Mouse (Mus musculus) brain, embryonic 14.5 days (tissue): Measurements from ENCODE around the gene Syne3. TPM values are rescaled to one million over a fixed set of nuclear protein-coding genes. Genes with fewer than 3 reads are reported as not detected.
A peak's percentile ranks its signal among the peaks of the same experiment; 100 is the strongest.

Source experiments
- DNase-seq: peaks from one replicate; pipeline ENCODE4 v3.0.0-alpha.2; 2011; ENCODE audit warnings: low read depth
- CTCF ChIP-seq: fragments of 200-500 bp; IDR thresholded peaks from 2 replicates; pipeline ENCODE4 v1.5.1; 2012; ENCODE audit warnings: inconsistent platforms, mild to moderate bottlenecking, moderate library complexity, borderline replicate concordance; ENCODE audit not compliant: insufficient read depth, insufficient read length; ENCODE audit errors: extremely low read depth
- POLR2A ChIP-seq: fragments of 200-500 bp; IDR thresholded peaks from 2 replicates; pipeline ENCODE4 v1.6.1; 2012; ENCODE audit warnings: mild to moderate bottlenecking, inconsistent platforms, borderline replicate concordance; ENCODE audit not compliant: poor library complexity, insufficient read depth, insufficient read length, severe bottlenecking; ENCODE audit errors: extremely low read depth
- polyA plus RNA-seq: library from polyadenylated mRNA; depleted of rRNA; stranded (reverse); fragments of >200 nt; gene quantifications from 2 replicates; pipeline ENCODE4 v1.2.3, GENCODE M21; 2012

The Syne3 gene
- polyA plus RNA-seq, 1 experiment = 0.44 TPM

DNA sequence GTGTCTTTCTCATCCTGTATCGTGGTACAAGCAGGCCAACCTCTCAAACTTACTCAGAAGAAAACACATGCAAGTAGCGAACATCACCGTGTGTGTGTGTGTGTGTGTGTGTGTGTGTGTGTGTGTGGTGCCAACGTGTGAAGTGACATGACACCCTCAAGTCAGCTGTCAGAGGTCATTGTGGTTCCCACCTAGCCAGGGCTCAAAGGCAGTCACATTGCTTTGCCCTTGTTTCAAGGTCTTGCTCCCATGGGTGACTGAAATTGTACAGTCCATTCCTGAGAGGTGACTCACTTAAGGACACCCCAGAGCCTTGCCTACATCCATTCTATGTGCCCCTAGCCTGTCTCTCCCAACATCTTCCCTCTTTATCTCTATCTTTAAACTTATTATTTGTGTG, 40.0 kb downstream of the Syne3 start:
- TF ChIP-seq CTCF = no peak
- TF ChIP-seq POLR2A = no peak
- no peak for DNase-seq

DNA sequence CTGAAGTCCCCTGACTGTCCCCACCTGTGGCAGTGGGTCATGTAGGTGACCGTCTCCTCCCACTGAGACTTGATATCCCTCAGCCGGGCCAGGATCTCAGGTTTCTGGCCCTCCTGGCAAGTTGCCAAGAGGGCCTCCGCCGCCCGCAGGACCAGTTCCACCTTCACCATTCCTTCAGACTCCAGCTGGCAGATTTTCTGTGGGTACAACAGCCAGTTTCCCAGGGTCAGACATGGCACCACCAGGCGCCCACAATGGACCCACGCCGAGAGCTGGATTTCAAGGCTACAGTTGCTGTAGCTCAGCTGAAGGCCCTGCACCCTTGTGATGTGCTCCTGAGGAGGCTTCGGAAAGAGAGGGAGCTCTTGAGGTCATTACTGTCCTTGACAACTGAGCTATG, 40.4 kb downstream of the Syne3 start:
- no peak for TF ChIP-seq CTCF
- TF ChIP-seq POLR2A = no peak
- DNase-seq = no peak

- TF ChIP-seq POLR2A (no peak), CTCF (no peak)
- DNase-seq = peak; percentile 97
Measured at GRCm38 (mm10) chr12:104964953-104965911, 44.4 kb downstream of the Syne3 start.

GRCm38 (mm10) chr12:104960421-104960820, 49.2 kb downstream of the Syne3 start:
- no peak for TF ChIP-seq POLR2A
- no peak for TF ChIP-seq CTCF

DNA sequence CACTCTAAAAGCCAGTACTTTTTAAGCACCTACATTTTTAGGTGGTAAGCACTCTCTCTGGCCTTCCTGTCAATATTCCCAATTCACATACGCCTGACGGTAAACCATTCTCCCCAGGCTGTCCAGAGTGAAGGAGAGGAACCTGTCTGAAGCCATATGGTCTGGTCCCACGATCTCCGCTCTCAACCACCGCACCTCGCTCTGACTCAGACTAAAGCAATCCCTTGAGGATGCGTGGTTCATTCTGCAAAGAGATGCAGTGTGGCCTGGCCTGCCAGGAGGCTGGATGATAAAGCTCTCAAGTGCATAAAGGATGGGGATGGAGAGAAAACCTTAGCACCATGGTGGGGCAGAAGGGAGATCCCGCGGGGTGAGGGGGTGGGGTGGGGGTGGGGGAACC, 49.6 kb downstream of the Syne3 start:
- TF ChIP-seq POLR2A = no peak
- TF ChIP-seq CTCF = no peak
- DNase-seq = no peak

More at GRCm38 (mm10) chr12:104960421-104960820, 49.2 kb downstream of the Syne3 start:
- no peak for DNase-seq

- DNase-seq = no peak
- TF ChIP-seq CTCF (no peak), POLR2A (no peak)
Measured at GRCm38 (mm10) chr12:104958263-104958662, 51.3 kb downstream of the Syne3 start.

DNA sequence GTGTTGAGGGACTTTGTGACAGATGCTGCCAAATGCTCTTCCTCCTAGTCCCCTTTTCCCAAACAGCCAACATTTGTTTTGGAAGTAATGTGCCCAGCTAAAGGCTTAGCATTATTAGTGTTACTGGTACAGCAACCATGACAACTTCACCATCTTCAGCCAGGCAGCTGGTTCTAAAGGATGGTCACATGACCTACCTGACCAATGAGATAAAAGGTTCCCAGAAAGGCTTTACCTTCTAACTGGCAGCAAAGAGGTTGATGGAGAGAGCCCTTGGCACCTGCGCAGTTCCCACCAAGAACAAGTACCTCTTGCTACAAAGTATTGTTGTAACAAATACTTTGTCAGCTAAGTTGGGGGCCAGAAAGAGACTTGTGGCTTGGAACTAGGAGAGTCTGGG, 52.4 kb downstream of the Syne3 start:
- TF ChIP-seq POLR2A (no peak), CTCF (no peak)
- DNase-seq = no peak

DNA sequence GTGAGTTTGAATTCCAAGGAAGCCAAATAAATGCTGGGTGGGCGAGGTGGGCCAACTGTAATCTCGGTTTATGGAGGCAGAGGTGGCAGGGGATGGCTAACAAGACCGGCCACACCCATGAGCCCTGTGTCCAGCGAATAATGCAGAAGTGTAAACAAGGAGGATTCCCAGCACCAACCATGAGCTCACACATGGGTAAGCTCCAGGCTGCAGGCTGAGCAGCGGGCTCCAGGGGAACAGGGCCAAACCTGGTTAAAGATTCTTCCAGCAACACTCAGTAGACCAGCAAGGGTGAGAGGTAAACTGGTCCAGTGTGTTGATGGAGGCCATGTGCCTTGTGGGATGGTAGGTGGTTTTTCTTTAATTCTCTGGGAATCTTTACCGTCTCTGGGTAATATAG, 53.2 kb downstream of the Syne3 start:
- TF ChIP-seq CTCF (no peak), POLR2A (no peak)

DNA sequence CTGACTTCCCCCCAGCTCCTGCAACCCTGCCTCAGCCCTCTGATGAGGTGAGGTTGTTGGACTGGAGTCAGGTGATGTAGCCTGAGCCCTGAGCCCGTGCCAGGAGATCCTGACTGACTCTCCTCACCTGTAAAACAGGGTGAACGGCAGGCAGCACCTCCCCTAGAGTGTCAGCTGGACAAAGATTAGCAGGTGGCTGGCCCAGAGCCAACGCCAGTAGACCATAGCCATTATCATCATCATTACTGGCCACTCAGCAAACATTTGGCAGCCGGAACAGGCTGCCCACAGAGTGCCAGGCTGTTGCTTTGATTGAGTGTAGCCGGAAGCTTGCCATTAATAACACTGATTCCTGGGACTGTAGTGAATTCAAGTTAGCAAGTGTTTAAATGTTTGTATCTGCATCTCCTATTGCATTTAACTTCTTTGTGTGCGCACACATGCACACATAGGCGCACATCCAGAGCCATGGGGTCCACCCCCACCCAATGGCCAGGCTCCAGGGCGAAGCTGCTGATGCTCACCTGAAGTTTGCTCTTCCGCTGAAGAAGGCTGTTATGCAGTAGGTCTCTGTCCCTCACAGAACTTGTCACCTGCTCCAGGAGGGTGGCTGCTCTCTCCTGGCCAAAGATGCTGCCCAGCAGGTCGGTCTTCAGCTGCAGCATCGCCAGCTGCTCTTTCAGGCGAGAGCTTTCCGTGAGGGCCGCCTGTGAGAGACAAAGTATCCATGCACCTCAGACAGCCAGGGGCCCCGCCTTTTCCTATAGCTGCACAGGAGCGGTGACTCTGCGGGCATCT, 54.4 kb downstream of the Syne3 start:
- TF ChIP-seq POLR2A = no peak
- TF ChIP-seq CTCF = no peak
- peak; percentile 67 for DNase-seq

More for the DNA sequence above, 53.2 kb downstream of the Syne3 start:
- DNase-seq = no peak

- DNase-seq = peak; percentile 58
- TF ChIP-seq CTCF (peak; percentile 69), POLR2A (no peak)
Measured at GRCm38 (mm10) chr12:104953941-104954340, 55.7 kb downstream of the Syne3 start.

DNA sequence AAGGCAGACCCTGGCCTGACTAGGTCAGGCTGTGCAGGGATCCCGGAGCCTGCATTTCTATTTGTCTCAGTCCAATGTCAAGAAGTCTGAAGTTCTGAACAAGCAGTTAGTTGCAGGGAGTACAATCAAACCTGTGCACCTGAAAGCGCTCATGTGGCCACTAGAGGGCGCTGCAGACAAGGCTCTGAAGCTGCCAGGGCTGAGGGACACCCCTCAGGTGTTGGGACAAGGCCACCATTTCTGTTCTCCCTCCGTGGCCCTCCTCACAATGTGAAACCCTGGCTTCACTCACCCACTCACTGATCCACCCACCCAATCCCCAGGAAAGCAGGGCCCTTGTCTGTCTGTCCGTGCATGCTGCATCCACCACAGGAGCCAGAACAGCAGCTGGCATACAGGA, 57.2 kb downstream of the Syne3 start:
- peak; percentile 74 for DNase-seq
- TF ChIP-seq POLR2A (no peak), CTCF (peak; percentile 96)
